Mouse (Mus musculus) bone marrow, adult 2 months (tissue): Measurements from ENCODE around the gene Snapc4.

Experiments
- CTCF ChIP-seq: fragments of 200-500 bp; IDR thresholded peaks from 2 replicates; pipeline ENCODE4 v1.5.1; 2011; ENCODE audit warnings: low read length, control low read depth; ENCODE audit not compliant: control insufficient read depth, insufficient read depth
- POLR2A ChIP-seq: fragments of 200-500 bp; IDR thresholded peaks from 2 replicates; pipeline ENCODE4 v1.6.1; 2011; ENCODE audit warnings: low read depth, mild to moderate bottlenecking, control low read depth, low read length, borderline replicate concordance; ENCODE audit not compliant: control insufficient read depth

DNA sequence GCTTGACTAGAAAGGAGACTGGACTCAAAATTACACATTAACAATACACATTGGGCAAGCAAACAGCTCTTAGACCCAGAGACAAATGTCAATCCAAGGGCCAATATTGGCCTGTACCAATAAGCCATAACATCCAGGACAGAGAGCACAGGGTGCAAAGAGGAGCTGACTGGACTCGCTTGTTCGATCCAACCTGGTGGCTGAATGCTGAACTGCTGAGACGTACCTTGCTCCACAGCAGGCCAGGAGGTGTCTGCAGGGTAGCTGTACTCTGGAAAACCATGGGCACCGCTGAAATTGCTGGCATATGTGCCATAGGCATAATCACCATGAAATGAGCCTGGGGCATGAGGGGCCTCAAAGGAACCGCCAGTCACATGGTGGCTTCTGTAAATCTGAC, 49.4 kb upstream of the Snapc4 start:
- TF ChIP-seq CTCF (no peak), POLR2A (no peak)
